Mouse (Mus musculus): ENCODE measurements around the gene H3f3b. TPM values are rescaled to one million over a fixed set of nuclear protein-coding genes. Genes with fewer than 3 reads are reported as not detected.

The H3f3b gene
- 458 and 1,037 TPM in 2 replicates for polyA plus RNA-seq (2012; ENCODE audit: low replicate concordance)

GRCm38 (mm10) chr11:116027756-116028155 is at the start of gene H3f3b:
Gene H3f3b, minus strand, starts transcription at chr11:116027962.

DNA sequence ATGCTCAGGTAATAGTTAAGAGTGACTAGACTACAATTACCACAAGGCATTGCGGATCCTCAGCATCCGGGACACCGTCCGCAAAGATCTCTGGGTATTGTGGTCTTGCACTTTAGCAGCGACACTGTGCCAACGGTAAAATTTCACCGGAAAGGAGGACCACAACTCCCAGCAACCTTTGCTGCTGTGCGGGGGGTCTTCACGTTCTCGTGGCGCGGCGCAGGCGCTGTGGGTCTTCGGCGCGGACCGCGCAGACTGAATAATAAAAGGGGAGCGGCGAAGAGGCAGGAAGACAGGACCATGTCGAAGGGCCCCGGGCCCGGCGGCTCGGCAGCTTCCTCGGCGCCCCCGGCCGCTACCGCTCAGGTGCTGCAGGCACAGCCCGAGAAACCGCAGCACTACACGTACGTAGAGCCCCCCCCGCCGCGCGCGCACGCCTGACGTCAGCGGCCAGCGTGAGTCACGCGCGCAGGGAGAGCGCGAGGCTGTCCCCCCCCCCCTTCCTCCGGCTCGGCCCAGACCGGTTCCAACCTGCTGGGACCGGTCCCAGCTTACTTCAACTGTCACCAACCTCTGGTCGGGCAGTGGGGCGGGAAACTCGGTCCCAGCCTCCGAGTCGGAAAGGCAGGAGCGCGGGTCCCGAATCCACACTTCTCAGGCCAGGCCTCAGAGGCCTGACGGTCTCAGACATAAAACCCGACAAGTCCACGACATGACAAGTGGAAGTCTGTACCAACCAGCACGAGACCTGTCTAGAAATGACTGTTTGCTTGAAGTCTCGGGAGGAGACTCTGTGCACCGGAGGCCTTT is 2.5 kb upstream of the H3f3b start, which contains the start of gene Unk:
Gene Unk, plus strand, starts transcription at position 235 of the 810 bp plus-strand sequence.

GRCm38 (mm10) chr11:116012262-116012947 is 15.4 kb downstream of the H3f3b start, which contains the start of gene Galk1:
Gene Galk1, minus strand, starts transcription at chr11:116012719.

DNA sequence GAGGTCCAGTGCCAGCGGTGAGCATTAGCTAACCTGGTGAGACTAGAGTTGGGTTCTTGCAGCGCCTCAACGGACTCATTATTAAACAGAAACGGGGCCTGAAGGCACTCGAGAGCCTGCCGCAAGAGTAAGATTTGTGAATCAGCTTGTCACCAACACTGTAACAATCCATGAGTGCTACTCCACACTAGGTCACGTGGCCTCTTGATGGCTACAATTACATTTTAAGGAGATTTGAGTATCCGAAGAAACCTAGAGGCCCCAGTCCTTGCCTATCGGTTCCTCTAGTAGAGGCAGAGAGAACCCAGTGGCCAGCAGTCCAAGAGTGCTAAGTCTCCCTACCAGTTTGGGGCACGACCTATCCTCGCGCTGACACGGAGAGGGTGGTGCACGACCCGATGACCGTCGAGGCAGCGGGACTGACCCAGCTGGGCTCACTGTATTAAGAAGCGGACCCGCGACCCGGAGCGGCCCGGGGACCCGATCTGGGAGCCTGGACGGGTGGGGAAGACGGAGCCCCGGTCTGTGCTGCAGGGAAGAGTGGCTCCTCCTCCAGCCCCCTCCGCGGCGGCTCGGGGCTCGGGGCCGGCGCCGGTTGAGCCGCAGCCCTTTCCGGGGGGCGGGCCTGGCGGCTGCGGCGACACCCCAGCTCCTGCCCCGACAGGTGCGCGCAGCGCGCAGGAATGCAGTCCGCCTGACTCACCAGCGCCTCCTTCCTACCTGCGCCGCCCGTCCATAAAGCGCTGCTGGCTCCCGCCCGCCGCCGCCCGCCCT is 53.3 kb downstream of the H3f3b start, which contains the start of gene Itgb4:
Gene Itgb4, plus strand, starts transcription at position 401 of the 774 bp plus-strand sequence.

Other genes starting within 250 kb of the H3f3b start
- 11.7 and 18.4 TPM in 2 replicates for gene Caskin2, start 214.3 kb downstream of the H3f3b start, polyA plus RNA-seq (2012; ENCODE audit: low replicate concordance)
- gene Tsen54, start 213.2 kb downstream of the H3f3b start, polyA plus RNA-seq (2012; ENCODE audit: low replicate concordance) = 40.7 and 86.6 TPM in 2 replicates
- 57.0 and 71.0 TPM in 2 replicates for gene Llgl2, start 203.9 kb downstream of the H3f3b start, polyA plus RNA-seq (2012; ENCODE audit: low replicate concordance)
- 0.19 and 0.26 TPM in 2 replicates for gene Myo15b, start 169.6 kb downstream of the H3f3b start, polyA plus RNA-seq (2012; ENCODE audit: low replicate concordance)
- gene Smim5, start 128.0 kb downstream of the H3f3b start, polyA plus RNA-seq (2012; ENCODE audit: low replicate concordance) = 5.0 and 7.0 TPM in 2 replicates
- 0.29 TPM in 1 of 2 replicates, not detected in the other for gene Smim6, start 115.9 kb downstream of the H3f3b start, polyA plus RNA-seq (2012; ENCODE audit: low replicate concordance)
- gene Sap30bp, start 94.7 kb downstream of the H3f3b start, polyA plus RNA-seq (2012; ENCODE audit: low replicate concordance) = 15.9 and 37.4 TPM in 2 replicates
- 24.4 and 46.6 TPM in 2 replicates for gene Recql5, start 94.5 kb downstream of the H3f3b start, polyA plus RNA-seq (2012; ENCODE audit: low replicate concordance)
- gene Itgb4, start 53.3 kb downstream of the H3f3b start, polyA plus RNA-seq (2012; ENCODE audit: low replicate concordance) = 0.18 and 0.31 TPM in 2 replicates
- gene Galk1, start 15.2 kb downstream of the H3f3b start, polyA plus RNA-seq (2012; ENCODE audit: low replicate concordance) = 21.0 and 29.6 TPM in 2 replicates
- gene Unk, start 2.4 kb upstream of the H3f3b start, polyA plus RNA-seq (2012; ENCODE audit: low replicate concordance) = 65.3 and 71.0 TPM in 2 replicates
- gene Unc13d, start 50.0 kb upstream of the H3f3b start, polyA plus RNA-seq (2012; ENCODE audit: low replicate concordance) = 139 and 389 TPM in 2 replicates
- gene Wbp2, start 59.0 kb upstream of the H3f3b start, polyA plus RNA-seq (2012; ENCODE audit: low replicate concordance) = 508 and 688 TPM in 2 replicates
- gene Trim47, start 99.2 kb upstream of the H3f3b start, polyA plus RNA-seq (2012; ENCODE audit: low replicate concordance) = 5.8 and 8.8 TPM in 2 replicates
- 10.8 and 13.2 TPM in 2 replicates for gene Trim65, start 103.2 kb upstream of the H3f3b start, polyA plus RNA-seq (2012; ENCODE audit: low replicate concordance)
- 62.8 and 112 TPM in 2 replicates for gene Mrpl38, start 110.9 kb upstream of the H3f3b start, polyA plus RNA-seq (2012; ENCODE audit: low replicate concordance)
- gene Fbf1, start 140.2 kb upstream of the H3f3b start, polyA plus RNA-seq (2012; ENCODE audit: low replicate concordance) = 14.2 and 19.6 TPM in 2 replicates
- 97.8 and 110 TPM in 2 replicates for gene Ten1, start 170.9 kb upstream of the H3f3b start, polyA plus RNA-seq (2012; ENCODE audit: low replicate concordance)
- gene Acox1, start 171.1 kb upstream of the H3f3b start, polyA plus RNA-seq (2012; ENCODE audit: low replicate concordance) = 2.6 and 2.8 TPM in 2 replicates
- gene Evpl, start 210.1 kb upstream of the H3f3b start, polyA plus RNA-seq (2012; ENCODE audit: low replicate concordance) = 0.19 and 0.62 TPM in 2 replicates
- gene Srp68, start 246.3 kb upstream of the H3f3b start, polyA plus RNA-seq (2012; ENCODE audit: low replicate concordance) = 17.7 and 20.3 TPM in 2 replicates

Data from hematopoietic multipotent progenitor cell, adult 10-12 weeks (in vitro differentiated cells).